Mouse (Mus musculus): Measurements from ENCODE around the gene Echdc3. TPM values are rescaled to one million over a fixed set of nuclear protein-coding genes. Genes with fewer than 3 reads are reported as not detected.

Echdc3 gene
- polyA plus RNA-seq, 1 experiment from 2014 or later = 10.6 TPM

GRCm38 (mm10) chr2:6186913-6187312 lies 25.9 kb downstream of the Echdc3 start:
- H3K9me3 ChIP-seq (ENCODE audit: low read length) = peaks cover 4% of the 10 kb centered on the region
- no peak for ATAC-seq (ENCODE audit: low FRiP score, low TSS enrichment)
- H3K4me3 ChIP-seq (ENCODE audit: low read length) = no peak overlapping the region
- 39% methylated on average over 4 of the region's 4 CpGs for WGBS
- H3K4me2 ChIP-seq (replicated peaks; ENCODE audit: low read depth, low read length) = no peak overlapping the region
- H3K36me3 ChIP-seq (ENCODE audit: insufficient read depth, low read length) = no peaks in the 10 kb centered on the region
- no peaks in the 10 kb centered on the region for H3K27me3 ChIP-seq (ENCODE audit: insufficient read depth, low read length)
- peaks cover 9% of the 10 kb centered on the region; the same call in 1 of the 2 replicates for H3K4me1 ChIP-seq (ENCODE audit: insufficient read depth, low read length)
- no peak overlapping the region for H3K9ac ChIP-seq (replicated peaks; ENCODE audit: low read length)
- H3K27ac ChIP-seq (ENCODE audit: low read length) = peak overlapping the region; percentile 61

GRCm38 (mm10) chr2:6179749-6180117 lies 33.1 kb downstream of the Echdc3 start:
- Histone ChIP-seq H3K9ac (replicated peaks; ENCODE audit: low read length) (no peak overlapping the region), H3K4me1 (ENCODE audit: insufficient read depth, low read length) (no peaks in the 10 kb centered on the region), H3K4me2 (replicated peaks; ENCODE audit: low read depth, low read length) (no peak overlapping the region), H3K27me3 (ENCODE audit: insufficient read depth, low read length) (no peaks in the 10 kb centered on the region), H3K36me3 (ENCODE audit: insufficient read depth, low read length) (no peaks in the 10 kb centered on the region), H3K27ac (ENCODE audit: low read length) (no peak overlapping the region), H3K4me3 (ENCODE audit: low read length) (no peak overlapping the region), H3K9me3 (ENCODE audit: low read length) (peaks cover 3% of the 10 kb centered on the region)
- ATAC-seq (ENCODE audit: low FRiP score, low TSS enrichment) = 0 out of 2 replicates have a peak, but pooled peaks have one; percentile 23
- WGBS = 38% methylated on average over 1 of the region's 1 CpGs

DNA sequence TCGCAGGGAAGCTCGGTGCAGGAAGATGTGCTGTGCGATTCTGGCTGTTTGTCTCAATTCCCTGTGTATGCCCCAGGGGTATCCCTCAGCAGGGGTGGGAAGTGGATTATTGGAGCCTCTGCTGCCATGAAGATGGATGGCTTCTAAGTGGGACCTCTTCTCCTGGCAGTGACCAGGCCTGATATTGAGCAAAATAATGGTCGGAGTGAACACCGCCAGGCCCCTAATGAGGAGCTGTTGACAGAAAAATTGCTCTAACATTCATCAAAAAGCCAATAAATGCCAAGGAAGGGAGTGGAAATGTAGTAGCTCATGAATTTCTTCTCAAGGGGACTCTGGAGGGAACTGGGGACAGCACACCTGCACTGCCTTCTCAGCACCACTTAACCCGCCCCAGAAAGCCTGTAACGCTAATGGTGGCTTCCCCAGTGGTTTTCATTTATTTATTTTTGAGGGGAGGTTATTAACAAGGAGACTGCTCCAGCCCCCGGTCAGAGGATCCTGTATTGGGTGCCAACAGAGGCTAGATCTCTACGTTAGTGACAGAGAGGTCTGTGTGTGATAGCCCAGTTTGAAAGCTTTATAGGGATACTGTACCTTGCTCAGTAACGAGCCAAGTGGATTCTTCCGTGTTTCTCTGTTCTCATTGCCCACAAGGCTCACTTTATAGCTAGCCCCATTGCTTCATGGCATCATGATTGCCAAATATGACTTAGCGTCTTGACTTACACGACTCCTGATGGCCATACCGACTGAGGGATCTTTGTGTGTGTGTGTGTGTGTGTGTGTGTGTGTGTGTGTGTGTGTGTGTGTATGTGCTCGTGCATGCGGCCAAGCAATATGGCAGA lies 33.7 kb downstream of the Echdc3 start:
- WGBS = 51% methylated on average over 16 of the region's 16 CpGs
- Histone ChIP-seq H3K27ac (ENCODE audit: low read length) (no peak overlapping the region), H3K4me1 (ENCODE audit: insufficient read depth, low read length) (no peaks in the 10 kb centered on the region), H3K9me3 (ENCODE audit: low read length) (no peaks in the 10 kb centered on the region), H3K4me3 (ENCODE audit: low read length) (no peak overlapping the region), H3K36me3 (ENCODE audit: insufficient read depth, low read length) (no peaks in the 10 kb centered on the region), H3K4me2 (replicated peaks; ENCODE audit: low read depth, low read length) (no peak overlapping the region), H3K27me3 (ENCODE audit: insufficient read depth, low read length) (no peaks in the 10 kb centered on the region), H3K9ac (replicated peaks; ENCODE audit: low read length) (no peak overlapping the region)
- 0 out of 2 replicates have a peak, but pooled peaks have one; percentile 12 for ATAC-seq (ENCODE audit: low FRiP score, low TSS enrichment)

GRCm38 (mm10) chr2:6173013-6173412 lies 39.8 kb downstream of the Echdc3 start:
- no peak overlapping the region for H3K9ac ChIP-seq (replicated peaks; ENCODE audit: low read length)
- peak; percentile 67; the same call in 1 of the 2 replicates for ATAC-seq (ENCODE audit: low FRiP score, low TSS enrichment)
- H3K27me3 ChIP-seq (ENCODE audit: insufficient read depth, low read length) = no peaks in the 10 kb centered on the region
- no peak overlapping the region for H3K4me2 ChIP-seq (replicated peaks; ENCODE audit: low read depth, low read length)
- WGBS = 19% methylated on average over 3 of the region's 3 CpGs
- peaks cover 8% of the 10 kb centered on the region; the same call in 1 of the 2 replicates for H3K4me1 ChIP-seq (ENCODE audit: insufficient read depth, low read length)
- H3K9me3 ChIP-seq (ENCODE audit: low read length) = peaks cover 9% of the 10 kb centered on the region; the same call in 1 of the 2 replicates
- no peak overlapping the region for H3K27ac ChIP-seq (ENCODE audit: low read length)
- no peak overlapping the region for H3K4me3 ChIP-seq (ENCODE audit: low read length)
- no peaks in the 10 kb centered on the region for H3K36me3 ChIP-seq (ENCODE audit: insufficient read depth, low read length)

DNA sequence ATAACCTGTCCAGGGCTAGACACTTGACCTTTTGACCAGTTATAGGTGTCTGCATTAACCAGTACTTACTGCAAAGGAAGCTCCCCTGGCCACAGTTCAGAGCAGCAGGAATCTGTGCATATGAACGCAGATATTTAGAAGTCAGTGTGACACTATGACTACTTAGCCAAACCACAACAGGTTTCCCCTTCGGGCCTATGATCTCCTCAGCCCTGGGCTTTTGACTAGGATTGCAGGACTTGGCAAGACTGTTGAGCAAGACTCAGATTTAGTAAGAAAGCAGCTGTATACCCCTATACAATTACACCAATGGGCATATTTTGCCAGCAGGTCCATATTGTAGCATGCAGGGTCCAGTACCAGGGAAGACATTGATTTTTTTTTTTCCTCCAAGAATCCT lies 44.3 kb downstream of the Echdc3 start:
- 77% methylated on average over 2 of the region's 2 CpGs for whole genome bisulfite sequencing
- peaks cover 31% of the 10 kb centered on the region for H3K4me1 ChIP-seq (ENCODE audit: insufficient read depth, low read length)

DNA sequence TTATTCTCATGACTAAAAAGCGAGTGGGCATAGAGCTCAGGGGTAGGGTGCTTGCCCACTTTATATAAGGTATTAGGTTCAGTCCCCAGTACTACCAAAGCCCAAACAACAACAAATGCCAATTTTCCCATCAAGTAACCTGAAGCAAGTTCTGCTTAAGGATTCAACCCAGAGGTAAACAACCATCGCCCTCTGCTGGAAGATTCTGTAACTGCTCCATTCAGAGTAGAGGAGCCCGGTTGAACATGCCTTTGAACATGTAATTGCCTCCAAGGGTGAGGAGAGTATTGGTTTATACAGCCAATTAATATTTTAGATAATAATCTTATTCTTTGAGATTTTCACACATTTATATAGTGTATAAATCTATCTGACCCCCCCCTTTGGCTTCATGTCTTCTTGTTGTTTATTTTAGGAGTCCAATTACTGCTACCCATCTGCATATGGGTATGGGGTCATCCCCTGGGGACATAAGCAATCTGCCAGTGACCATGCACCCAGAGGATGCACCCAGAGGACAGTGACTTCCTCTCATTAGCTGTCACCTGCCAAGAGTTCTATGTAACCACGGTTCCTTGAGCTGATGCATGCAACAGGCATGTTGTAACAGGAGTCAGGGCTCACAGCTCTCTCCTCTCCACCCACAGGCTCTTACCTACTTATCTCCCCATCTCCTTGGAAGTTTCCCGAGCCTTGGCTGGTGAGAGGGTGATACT lies 44.8 kb downstream of the Echdc3 start:
- H3K4me1 ChIP-seq (ENCODE audit: insufficient read depth, low read length) = peaks cover 26% of the 10 kb centered on the region
- ATAC-seq (ENCODE audit: low FRiP score, low TSS enrichment) = peak; percentile 11; the same call in 1 of the 2 replicates
- WGBS = 16% methylated on average over 5 of the region's 5 CpGs

More for the DNA sequence above, 44.3 kb downstream of the Echdc3 start:
- Histone ChIP-seq H3K9me3 (ENCODE audit: low read length) (peaks cover 9% of the 10 kb centered on the region; the same call in 1 of the 2 replicates), H3K4me3 (ENCODE audit: low read length) (no peak overlapping the region), H3K27me3 (ENCODE audit: insufficient read depth, low read length) (no peaks in the 10 kb centered on the region), H3K4me2 (replicated peaks; ENCODE audit: low read depth, low read length) (no peak overlapping the region), H3K27ac (ENCODE audit: low read length) (no peak overlapping the region), H3K36me3 (ENCODE audit: insufficient read depth, low read length) (no peaks in the 10 kb centered on the region), H3K9ac (replicated peaks; ENCODE audit: low read length) (no peak overlapping the region)
- ATAC-seq (ENCODE audit: low FRiP score, low TSS enrichment) = no peak

GRCm38 (mm10) chr2:6165771-6166170 lies 47.1 kb downstream of the Echdc3 start:
- ATAC-seq (ENCODE audit: low FRiP score, low TSS enrichment) = no peak
- H3K4me2 ChIP-seq (replicated peaks; ENCODE audit: low read depth, low read length) = no peak overlapping the region
- no peak overlapping the region for H3K27ac ChIP-seq (ENCODE audit: low read length)

More for the DNA sequence above, 44.8 kb downstream of the Echdc3 start:
- Histone ChIP-seq H3K9me3 (ENCODE audit: low read length) (peaks cover 9% of the 10 kb centered on the region; the same call in 1 of the 2 replicates), H3K36me3 (ENCODE audit: insufficient read depth, low read length) (no peaks in the 10 kb centered on the region), H3K9ac (replicated peaks; ENCODE audit: low read length) (no peak overlapping the region), H3K4me2 (replicated peaks; ENCODE audit: low read depth, low read length) (no peak overlapping the region), H3K4me3 (ENCODE audit: low read length) (no peak overlapping the region), H3K27me3 (ENCODE audit: insufficient read depth, low read length) (no peaks in the 10 kb centered on the region), H3K27ac (ENCODE audit: low read length) (no peak overlapping the region)

GRCm38 (mm10) chr2:6164606-6165290 lies 48.1 kb downstream of the Echdc3 start:
- 22% methylated on average over 16 of the region's 16 CpGs for WGBS
- peak overlapping the region; percentile 37 for H3K4me2 ChIP-seq (replicated peaks; ENCODE audit: low read depth, low read length)
- ATAC-seq (ENCODE audit: low FRiP score, low TSS enrichment) = no peak
- H3K4me1 ChIP-seq (ENCODE audit: insufficient read depth, low read length) = peaks cover 42% of the 10 kb centered on the region
- no peak overlapping the region for H3K27ac ChIP-seq (ENCODE audit: low read length)
- no peaks in the 10 kb centered on the region for H3K36me3 ChIP-seq (ENCODE audit: insufficient read depth, low read length)
- no peak overlapping the region for H3K4me3 ChIP-seq (ENCODE audit: low read length)
- H3K9me3 ChIP-seq (ENCODE audit: low read length) = no peaks in the 10 kb centered on the region
- H3K27me3 ChIP-seq (ENCODE audit: insufficient read depth, low read length) = no peaks in the 10 kb centered on the region
- H3K9ac ChIP-seq (replicated peaks; ENCODE audit: low read length) = no peak overlapping the region

More at GRCm38 (mm10) chr2:6165771-6166170, 47.1 kb downstream of the Echdc3 start:
- Histone ChIP-seq H3K27me3 (ENCODE audit: insufficient read depth, low read length) (no peaks in the 10 kb centered on the region), H3K9ac (replicated peaks; ENCODE audit: low read length) (no peak overlapping the region), H3K9me3 (ENCODE audit: low read length) (0 out of 2 replicates have a peak, but pooled peaks cover 1% of the 10 kb centered on the region), H3K4me3 (ENCODE audit: low read length) (no peak overlapping the region), H3K4me1 (ENCODE audit: insufficient read depth, low read length) (peaks cover 32% of the 10 kb centered on the region), H3K36me3 (ENCODE audit: insufficient read depth, low read length) (no peaks in the 10 kb centered on the region)
- WGBS = 65% methylated on average over 6 of the region's 6 CpGs

- H3K27ac ChIP-seq (ENCODE audit: low read length) = no peak overlapping the region
- 29% methylated on average over 6 of the region's 6 CpGs for WGBS
Observed at GRCm38 (mm10) chr2:6162366-6163040, 50.3 kb downstream of the Echdc3 start.

More at GRCm38 (mm10) chr2:6162366-6163040, 50.3 kb downstream of the Echdc3 start:
- Histone ChIP-seq H3K27me3 (ENCODE audit: insufficient read depth, low read length) (no peaks in the 10 kb centered on the region), H3K4me3 (ENCODE audit: low read length) (no peak overlapping the region), H3K36me3 (ENCODE audit: insufficient read depth, low read length) (no peaks in the 10 kb centered on the region), H3K9ac (replicated peaks; ENCODE audit: low read length) (no peak overlapping the region), H3K9me3 (ENCODE audit: low read length) (no peaks in the 10 kb centered on the region), H3K4me2 (replicated peaks; ENCODE audit: low read depth, low read length) (no peak overlapping the region), H3K4me1 (ENCODE audit: insufficient read depth, low read length) (peaks cover 45% of the 10 kb centered on the region)
- peak; percentile 72 for ATAC-seq (ENCODE audit: low FRiP score, low TSS enrichment)
